Mouse (Mus musculus) ovary, postnatal 14 days (tissue): ENCODE data around the gene Jph2.

Source experiments
- DNase-seq: peaks from one replicate; pipeline ENCODE4 v3.0.0; 2022; ENCODE audit warnings: low spot score

The Jph2 gene

DNA sequence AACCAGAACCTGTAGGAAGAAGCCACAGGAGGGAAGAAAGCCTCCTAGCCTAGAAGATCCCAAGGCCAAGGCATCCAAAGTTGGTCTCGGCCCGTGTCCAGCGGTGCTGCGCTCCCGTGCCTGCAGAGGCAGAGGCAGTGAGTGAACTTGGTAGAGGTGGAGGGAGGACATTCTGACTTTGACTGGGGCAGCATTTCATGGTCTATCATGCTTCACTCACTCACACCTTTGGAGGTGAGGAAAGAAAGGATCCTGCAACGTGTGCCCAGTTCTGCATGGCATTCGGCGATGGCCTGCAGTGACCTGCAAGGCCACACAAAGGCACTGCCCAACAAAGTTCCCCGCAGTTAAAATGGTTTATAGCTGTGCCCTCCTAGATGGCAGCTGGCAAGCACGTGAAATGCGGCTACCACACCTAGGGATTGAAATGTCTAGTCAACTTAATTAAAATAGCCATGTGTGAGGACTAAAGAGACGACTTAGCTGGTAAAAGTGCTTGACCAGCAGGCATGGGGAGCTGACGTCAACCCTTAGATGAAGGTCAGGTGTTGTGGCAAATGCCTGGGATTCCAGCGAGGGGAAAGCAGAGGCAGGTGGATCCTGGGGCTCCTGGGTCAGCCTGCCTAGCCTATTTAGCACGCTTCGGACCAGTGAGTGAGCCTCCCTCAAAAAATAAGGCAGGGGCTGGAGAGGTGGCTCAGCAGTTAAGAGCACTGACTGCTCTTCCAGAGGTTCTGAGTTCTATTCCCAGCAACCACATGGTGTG lies 36.8 kb downstream of the Jph2 start:
- no peak for DNase-seq

DNA sequence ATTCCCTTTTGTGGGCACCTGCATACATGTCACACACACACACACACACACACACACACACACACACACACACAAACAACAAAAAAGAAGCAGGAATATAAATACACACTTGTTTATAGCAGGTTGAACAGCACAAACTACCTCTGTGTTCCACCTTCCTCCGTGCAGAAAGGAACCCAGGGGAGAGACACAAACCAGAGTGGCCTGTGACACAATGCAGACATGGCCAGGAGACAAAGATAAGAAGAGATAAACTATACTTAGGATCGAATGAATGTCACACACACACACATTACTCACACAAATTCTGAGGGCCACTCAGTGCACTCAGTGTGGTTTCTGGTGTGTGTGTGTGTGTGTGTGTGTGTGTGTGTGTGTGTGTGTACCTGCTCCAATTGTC lies 38.5 kb downstream of the Jph2 start:
- no peak for DNase-seq

DNA sequence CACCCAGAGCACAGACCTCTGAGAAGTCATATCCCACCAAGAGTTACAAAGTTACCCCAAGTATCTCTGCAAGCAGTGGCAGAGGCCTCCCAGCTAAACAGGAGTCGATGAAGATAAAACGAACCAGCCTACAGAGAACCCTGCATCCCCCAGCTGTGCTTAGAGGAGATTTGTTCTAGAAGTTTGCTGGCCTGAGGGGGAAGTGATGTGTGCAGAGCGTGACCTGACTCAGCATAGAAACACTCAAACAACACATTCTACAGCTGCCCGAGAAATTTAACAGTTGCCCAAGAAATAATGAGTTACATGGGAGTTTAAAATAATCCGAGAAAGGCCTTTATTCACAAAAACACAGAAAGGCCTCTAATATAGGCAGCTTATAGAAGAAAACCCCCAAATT lies 39.1 kb downstream of the Jph2 start:
- DNase-seq = no peak

DNA sequence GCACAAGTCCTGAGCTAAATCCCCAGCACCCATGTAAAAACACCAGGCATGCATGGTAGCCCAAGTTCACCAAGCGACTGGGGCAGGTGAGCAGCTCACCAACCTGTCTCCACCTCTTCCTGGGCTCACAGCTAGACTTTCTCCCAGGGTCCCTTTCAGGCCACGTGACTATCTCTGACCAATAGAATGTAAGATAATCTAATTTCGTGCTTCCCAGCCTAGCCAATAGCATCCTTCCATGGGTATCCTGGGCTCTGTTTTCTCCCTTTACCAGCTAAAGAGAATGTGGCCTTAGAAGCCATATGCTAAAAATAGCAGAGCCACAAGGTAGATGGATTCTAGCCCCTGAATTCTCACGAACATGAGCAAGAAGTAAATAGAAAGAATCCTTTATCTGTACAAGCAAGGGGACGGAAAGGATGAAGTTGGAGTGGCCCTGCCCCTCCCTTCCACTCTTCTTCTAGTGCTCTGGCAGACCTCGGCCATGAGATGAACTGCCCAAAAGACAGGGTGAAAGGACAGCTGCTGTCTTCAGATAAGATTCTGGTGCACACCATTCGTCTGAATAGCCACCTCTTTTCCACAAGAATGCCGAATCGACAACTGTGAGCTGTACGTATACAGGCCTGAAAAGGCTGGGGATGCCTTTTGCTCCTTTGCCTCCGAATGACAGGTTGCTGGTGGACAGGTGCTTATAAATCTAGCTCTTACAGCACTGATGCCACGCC lies 41.5 kb downstream of the Jph2 start:
- no peak for DNase-seq

DNA sequence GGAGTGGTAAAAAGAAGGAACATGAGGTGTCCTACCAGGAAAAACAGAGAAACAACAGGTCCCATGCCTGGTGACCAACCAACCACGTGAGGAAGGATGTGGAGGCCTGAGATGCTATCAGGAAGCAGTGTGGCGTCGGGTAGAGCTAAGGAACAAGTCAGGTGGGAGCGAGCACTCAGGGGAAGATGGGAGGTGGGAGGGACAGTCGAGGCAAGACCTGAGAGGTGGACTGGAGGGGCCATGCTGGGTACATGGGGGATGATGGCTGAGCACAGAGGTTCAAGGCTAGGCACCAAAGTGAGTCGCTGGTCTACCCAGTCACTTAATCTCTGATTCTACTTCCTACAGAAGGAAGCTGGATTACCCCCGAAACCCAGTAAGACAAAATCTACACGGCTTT lies 42.1 kb downstream of the Jph2 start:
- DNase-seq = no peak

DNA sequence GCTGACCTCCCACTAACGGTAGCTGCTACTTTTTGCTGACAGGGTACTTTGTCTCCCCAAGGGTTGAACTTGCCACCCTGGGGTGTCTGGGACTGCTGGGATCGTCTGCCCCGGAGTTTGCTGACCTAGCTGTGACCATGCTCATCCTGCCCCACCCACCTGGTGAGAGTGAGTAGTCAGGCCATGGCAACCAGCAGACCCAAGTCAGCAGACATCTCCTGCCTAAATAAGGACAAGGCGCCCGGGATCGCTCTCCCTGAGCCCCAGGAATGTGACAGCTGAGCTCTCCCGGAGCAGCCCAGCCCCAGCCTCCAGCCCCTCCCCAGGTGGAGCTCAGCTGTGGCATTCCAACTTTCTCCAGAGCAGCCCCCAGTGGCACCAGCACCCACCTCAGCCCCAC lies 44.1 kb downstream of the Jph2 start:
- DNase-seq = no peak

DNA sequence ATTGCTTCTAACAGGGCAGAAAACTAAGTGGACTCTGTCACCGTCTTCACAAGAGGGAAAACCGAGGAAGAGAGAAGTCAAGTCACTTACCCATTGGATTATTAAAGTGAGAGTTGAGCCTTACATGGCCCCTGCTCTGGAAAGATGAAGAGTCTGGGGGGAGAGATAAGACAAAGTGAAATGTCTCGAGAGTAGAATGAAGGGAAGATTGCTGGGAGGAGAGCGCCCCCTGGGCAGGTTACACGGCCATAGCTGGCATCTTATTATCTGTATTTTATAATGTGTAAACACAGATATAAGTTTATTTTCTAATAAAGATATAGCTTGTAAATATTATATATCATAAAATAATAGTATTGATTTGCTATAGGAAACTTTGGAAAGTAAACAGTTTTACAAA lies 47.4 kb downstream of the Jph2 start:
- DNase-seq = no peak

DNA sequence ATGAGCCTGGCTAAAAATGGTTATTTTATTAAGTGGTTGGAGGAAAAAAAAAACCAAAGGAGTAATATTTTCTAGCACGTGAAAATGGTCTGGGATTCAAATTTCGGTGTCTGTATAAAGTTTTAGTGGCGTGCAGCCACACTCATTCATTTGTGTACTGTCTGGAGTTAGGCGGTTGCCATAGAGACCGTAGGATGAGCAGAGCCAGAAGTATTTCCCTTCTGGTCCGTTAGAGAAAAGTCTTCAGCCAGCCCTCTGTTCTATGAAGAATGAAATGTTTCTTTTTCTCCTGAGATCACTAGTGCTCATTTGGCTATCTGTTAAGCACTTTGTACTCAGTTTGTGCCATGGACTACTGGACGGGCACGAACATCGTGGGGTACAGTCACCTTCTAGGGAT lies 48.4 kb downstream of the Jph2 start:
- no peak for DNase-seq

DNA sequence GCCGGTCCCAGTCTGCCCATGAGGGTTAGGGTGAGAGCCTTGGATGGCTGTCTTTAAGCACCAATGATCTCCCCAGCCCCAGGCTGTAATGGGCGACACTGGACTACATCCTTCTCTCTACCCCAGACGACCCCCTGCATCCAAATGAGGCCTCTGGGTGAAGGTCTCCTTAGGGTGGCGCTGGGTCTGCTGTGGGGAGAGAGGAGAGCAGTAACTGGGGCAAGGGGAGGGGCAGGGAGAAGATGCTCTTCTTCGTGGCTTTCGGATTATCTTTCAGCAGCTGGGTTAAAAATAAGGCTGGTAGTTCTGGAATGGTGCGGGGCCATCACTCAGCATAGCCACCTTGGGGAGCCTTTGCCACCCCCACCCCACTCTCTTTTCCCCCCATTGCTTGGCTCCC lies 49.1 kb downstream of the Jph2 start:
- DNase-seq = no peak

DNA sequence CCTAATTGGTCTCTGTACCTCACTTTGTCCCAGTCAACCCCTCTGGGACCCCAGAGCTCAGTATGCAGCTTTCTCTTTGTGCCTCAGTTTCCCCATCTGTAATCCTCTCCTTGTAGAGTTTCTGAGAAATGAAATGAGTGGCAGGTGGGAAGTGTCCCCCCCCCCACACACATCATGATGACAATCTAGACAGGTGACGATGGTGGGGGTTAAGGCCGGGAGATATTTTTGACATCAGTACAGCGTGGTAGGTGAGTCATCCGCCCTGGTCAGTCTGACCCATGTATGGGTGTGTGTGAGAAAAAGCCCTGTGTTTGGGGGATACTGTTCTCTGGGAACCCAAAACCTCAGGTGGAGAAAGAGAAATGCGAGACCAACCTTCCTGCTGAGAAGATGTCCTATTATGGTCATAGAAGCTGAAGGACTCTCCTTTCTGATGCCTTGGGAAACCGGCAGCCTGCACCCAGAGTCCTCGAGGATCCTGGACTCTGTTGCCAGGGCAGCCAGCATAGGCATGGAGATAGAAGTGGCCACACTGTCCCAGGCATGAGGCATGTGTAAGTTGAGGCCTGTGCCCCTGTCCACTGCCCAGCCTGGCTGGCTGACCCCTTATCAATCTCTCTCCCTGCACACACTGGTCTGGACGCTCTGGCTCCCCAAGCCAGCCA lies 50.1 kb downstream of the Jph2 start:
- DNase-seq = no peak

DNA sequence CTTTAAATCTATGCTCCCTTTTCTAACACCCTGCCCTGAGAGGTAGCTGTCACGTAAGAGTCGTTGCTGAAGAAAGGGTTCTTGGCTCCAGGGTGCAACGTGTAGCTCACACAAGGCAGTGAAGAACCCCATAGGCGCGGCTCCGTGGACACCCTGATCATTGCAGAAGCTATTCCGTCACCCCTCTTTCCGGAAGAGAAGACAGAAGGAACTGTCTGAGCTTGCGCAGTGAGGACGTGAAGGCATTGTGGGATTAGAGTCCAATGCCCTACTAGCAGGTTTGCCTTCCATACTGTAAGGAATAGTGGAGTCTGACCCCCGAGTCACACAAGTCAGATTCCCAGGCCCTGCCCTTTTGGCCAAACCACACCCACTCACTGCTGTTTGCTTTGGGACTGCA lies 51.3 kb downstream of the Jph2 start:
- no peak for DNase-seq

DNA sequence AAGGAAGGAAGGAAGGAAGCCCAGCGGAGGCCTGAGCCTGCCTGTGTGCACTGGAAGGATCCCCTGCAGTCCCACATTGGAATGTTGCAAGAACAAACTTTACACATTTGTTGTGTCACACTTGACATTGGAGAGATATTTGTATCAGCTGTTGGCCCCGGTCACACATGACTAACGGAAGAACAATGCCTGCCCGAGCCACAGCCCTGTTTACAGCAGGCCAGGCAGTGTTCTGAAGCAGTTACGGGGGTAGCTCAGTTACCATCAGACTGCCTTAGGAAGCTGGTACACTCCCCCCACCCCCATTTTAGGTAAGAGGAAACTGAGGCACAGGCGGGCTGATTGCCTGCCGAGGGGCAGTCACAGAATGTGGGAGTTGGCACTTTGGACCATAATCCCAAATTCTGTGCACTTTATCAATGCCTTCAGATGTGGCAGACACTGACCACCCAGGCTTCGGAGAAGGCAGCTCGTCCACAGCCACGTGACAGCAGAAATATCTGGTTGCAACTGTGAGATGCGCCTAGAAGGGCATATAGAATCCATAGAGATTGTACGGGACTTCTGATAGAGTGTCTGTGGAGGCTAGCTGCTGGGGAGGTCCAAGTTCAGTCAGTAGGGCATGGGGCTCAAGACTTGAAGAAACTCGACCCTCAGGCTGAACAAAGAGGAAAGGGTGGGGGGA lies 52.7 kb downstream of the Jph2 start:
- DNase-seq = no peak

DNA sequence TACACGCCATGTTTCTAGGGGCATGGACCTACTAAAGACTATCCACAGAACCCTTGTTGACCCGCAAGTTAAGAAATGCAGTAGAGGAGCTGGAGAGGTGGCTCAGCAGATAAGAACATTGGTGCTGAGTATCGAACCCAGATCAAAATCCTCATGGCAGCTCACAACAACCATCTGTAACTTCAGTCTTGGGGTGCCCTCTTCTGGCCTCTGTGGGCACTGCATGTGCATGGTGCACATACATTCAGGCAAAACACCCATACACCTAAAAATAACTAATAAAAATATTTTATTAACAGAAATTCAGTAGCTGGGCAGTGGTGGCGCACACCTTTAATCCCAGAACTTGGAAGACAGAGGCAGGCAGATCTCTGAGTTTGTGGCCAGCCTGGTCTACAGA lies 54.1 kb downstream of the Jph2 start:
- DNase-seq = no peak

DNA sequence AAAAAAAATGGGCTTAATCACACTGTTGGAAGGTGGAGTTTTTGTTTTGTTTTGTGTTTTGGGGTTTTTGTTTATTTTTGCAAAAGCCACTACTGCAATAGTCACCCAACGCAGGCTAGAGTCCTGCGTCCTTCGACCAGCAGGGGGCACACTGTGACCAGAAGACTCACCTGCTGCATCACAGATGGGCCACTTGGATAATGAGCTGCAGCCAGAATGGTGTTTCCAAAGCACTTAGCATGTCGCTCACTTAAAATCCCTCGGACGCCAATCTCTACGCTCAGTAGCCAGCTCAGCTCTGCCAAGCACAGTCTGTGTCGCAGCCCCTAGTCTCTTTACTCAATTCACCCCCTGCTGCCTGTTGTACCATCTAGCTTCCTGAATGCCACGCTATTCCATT lies 57.5 kb downstream of the Jph2 start:
- peak; percentile 51 for DNase-seq

DNA sequence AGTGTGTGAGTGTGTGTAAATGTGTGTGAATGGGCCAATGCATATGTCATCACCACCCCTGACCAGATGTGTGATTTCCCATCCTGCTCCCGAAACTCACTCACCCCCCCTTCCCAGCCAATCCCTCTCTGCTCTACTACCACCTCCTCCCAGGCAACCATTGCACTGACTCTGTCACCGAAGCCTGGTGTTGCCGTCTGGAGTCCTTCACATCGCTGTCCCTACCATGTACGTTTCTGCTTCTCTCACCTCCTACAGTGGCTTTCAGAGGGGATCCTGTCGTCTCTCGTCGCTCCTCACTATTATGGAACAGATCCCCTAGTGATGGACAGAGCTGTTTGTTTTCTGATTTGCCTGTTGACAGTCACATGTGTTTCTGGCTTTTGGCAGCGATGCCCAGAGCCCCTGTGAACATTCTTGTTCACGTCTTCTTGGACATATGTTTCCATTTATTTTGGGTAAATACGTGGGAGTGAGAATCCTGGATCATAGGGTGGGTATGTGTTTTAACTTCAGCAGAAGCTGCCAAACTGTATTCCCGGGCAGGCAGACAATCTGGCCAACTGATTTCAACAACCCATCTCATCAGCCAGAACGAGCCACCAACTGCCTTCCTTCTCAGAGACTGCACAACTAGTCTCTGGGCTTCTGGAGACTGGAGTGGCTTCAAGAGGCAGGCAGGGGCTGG lies 65.3 kb downstream of the Jph2 start:
- DNase-seq = no peak

DNA sequence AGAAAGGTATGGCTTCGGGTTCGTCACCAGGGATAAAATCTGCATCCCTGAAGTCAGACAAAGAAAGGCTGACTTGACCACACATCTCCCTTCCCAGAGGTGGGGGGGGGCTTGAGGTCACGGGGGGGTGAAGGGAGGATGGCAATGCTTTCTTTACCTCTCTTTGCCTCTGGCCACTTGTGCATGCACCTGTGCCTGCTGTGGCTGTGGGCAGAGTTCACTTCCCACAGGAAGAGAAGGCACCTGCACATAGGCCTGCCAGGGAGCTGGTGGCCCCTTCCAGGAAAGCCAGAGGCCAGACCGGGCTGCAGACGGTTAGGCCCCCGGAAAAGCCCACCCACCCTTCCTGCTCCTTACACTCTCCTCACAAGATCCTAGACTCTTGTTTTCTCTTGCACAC lies 66.4 kb downstream of the Jph2 start:
- no peak for DNase-seq

DNA sequence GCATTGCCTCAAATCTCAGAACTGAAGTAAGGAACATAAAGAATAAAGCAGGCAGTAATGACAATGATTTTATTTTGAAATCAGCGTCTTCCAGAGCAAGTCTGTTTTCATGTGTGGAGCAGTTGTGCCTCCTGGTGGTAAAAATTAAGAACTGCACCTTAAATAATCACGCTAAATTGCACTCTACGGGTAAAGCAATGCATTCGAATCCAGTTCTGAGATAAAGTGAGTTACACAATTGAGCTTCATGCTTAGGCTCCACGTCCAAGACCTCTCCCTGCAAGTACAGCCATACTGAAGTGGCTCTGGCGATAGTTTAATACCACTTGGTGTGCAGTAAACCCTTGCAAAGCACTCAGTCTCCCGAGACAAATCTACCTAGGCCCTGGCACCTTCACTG lies 67.1 kb downstream of the Jph2 start:
- peak; percentile 36 for DNase-seq

DNA sequence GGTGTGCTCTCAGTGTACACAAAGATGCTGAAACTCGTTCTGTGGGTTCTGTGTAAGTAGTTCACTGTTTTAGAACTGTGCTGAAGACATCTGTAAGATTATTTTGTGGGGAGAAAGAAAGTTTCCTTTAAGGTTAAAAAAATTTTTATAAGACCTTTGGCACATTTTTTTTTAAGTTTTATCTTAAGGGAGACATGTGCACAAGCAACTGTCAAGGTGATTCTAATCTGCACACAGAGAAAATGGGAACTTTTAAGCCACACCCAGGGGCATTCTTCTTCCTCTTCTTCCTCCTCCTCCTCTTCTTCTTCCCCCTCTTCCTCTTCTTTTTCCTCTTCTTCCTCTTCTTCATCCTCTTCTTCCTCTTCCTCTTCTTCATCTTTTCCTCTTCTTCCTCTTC lies 74.6 kb downstream of the Jph2 start:
- no peak for DNase-seq

DNA sequence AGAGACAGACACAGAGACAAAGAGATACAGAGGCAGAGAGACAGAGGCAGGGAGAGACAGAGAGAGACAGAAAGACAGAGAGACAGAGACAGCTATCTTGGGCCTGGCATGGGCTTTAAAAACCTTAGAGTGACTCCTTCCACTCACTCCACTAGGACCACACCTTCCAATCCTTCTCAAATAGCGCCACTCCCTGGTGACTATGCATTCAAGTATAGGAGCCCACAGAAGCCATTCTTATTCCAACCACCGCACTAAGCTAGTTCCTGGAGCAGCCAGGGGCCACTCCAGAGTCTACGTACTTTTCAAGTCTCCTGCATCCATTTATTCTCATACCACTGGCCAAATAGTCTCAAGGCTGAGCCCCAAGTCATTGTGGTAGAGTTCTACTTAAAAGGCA lies 79.0 kb downstream of the Jph2 start:
- no peak for DNase-seq

DNA sequence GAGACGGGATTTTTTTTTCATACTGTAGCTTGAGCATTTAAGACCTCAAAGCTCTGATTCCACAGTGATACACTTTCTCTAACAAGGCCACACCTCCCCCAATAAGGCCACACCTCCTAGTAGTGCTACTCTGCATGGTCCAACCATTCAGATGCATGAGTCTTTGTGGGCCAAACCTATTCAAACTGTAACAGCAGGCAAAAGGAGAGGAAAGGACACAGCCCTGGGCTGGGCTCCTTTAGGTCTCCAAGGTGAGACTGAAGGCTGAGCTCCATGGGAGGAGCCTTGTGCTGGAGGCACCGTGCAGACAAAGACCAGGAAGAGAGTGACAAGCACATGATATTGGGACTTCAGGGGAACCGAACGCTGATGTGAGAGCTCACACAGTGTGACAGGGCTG lies 80.5 kb downstream of the Jph2 start:
- DNase-seq = no peak

DNA sequence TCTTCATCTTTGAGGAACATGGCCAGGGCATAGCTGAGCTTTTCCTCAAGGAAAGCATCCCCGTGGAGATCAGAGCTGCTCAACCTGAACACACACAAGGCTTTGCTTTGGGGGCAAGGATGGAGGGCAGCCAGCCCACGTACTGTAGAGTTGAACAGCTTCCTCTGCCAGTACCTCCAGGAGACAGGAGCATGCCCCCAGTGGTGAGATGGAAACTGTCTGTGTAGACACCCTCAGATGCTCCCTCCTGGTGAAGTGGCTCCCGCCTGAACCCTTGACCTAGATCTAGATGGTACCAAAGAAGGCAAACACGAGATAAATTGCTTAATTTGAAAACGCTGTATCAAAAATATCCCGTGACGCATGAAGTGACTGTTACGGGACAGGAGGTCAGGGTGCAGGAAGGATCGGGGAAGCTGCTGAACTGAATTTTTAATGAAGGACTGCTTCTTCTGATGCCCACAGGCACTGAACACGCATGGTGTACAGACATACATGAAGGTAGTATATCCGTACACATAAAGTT lies 87.6 kb downstream of the Jph2 start:
- DNase-seq = no peak

DNA sequence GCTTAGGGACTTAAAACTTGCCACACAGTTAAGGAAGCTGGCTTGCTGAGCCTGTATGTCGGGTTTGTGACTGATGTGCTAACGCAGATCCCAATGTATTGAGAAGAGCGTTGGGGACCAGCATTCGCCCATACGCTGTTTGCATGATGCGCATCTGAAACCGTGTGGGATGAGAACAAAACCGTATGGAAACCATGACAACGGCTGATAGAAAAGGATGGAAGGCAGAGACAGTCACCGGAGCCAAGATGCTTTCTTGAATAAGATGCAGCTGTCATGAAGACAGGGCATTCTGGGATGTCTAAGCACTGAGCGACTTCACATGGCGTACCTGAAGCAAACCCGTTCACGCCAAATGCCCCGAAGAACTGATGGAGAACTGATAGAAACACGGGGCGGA lies 88.4 kb downstream of the Jph2 start:
- no peak for DNase-seq
